ENCODE assay signal across 7 mouse cellular contexts in genomic region chr4:145199982-145200699, GRCm38 (mm10). TPM values are rescaled to one million over a fixed set of nuclear protein-coding genes. Genes with fewer than 3 reads are reported as not detected.
DNase-seq lines count a peak whose midpoint lies in the region; ATAC-seq lines count a peak whose summit lies in the region.

No protein-coding gene starts in this region.

- no peaks in the 10 kb centered on the region for H3K36me3 ChIP-seq in liver, embryonic 16.5 days (ENCODE audit: control insufficient read depth, insufficient read depth)

- no peaks in the 10 kb centered on the region for H3K27me3 ChIP-seq in liver, embryonic 16.5 days (ENCODE audit: control insufficient read depth, insufficient read depth, low read depth, low read length)

- intact Hi-C loops in heart, postnatal 36 days (cut with DNase I), result no loop called here

- H3K4me3 ChIP-seq in liver, embryonic 16.5 days (ENCODE audit: low read depth, low read length), result peak overlapping the region; percentile 4; the same call in 1 of the 2 replicates

- ATAC-seq in liver, embryonic 16.5 days (ENCODE audit: low read depth), result peak; percentile 91

- no peaks in the 10 kb centered on the region for H3K9me3 ChIP-seq in liver, embryonic 16.5 days (replicated peaks; ENCODE audit: control insufficient read depth, low read length)

- peak overlapping the region; percentile 77 for H3K27ac ChIP-seq in liver, embryonic 16.5 days (ENCODE audit: low read length)

- H3K9ac ChIP-seq in liver, embryonic 16.5 days (ENCODE audit: low read depth, low read length), result peak overlapping the region; percentile 26

- H3K4me2 ChIP-seq in liver, embryonic 16.5 days (ENCODE audit: low read depth, low read length), result peak overlapping the region; percentile 52

- DNase-seq in thymus, postnatal 0 days (ENCODE audit: low spot score), result peak; percentile 45
- no peak for DNase-seq in thymus, postnatal 25 days
- DNase-seq in c-Kit-positive CD71-negative TER-119-negative erythroid progenitor cells, embryonic 14.5 days (ENCODE audit: low read depth), result peak; percentile 48
- peak; percentile 46 to 57 for DNase-seq in heart, postnatal 36 days
- DNase-seq in yolk sac, embryonic 10.5 days (ENCODE audit: low spot score), result peak; percentile 57
- no peak for DNase-seq in cerebellum, adult 8-10 months

- 7% methylated on average over 11 of the region's 11 CpGs for WGBS in liver, embryonic 16.5 days (ENCODE audit: insufficient replicate concordance)

- H3K4me1 ChIP-seq in liver, embryonic 16.5 days (ENCODE audit: control insufficient read depth, low read depth, low read length), result peaks cover 43% of the 10 kb centered on the region

RNA-seq across cellular contexts. Expression of gene Vps13d, which starts 5.3 kb away (rescaled TPM):
- 13.0 and 13.1 TPM in 2 replicates for polyA plus RNA-seq in thymus, postnatal 0 days (2015; fragmentation: Nextera tagmentation; extraction: Ambion mirVana)
- 10 to 100 TPM; 70.1 to 73.5 TPM for total RNA-seq in heart, postnatal 36 days (2021)
- 2.9 and 3.7 TPM in 2 replicates for polyA plus RNA-seq in liver, embryonic 16.5 days (2015; fragmentation: Nextera tagmentation; extraction: Ambion mirVana)

RNA-seq across cellular contexts. Expression of gene Tnfrsf1b, which starts 46.5 kb away (rescaled TPM):
- polyA plus RNA-seq in thymus, postnatal 0 days (2015; fragmentation: Nextera tagmentation; extraction: Ambion mirVana), result 12.5 and 12.9 TPM in 2 replicates
- 1 to 10 TPM; 6.0 to 8.1 TPM for total RNA-seq in heart, postnatal 36 days (2021)
- 8.8 and 10.3 TPM in 2 replicates for polyA plus RNA-seq in liver, embryonic 16.5 days (2015; fragmentation: Nextera tagmentation; extraction: Ambion mirVana)

Comparison
In these comparisons a context has a peak if more than half of its experiments do, and no peak if none do; other contexts are left out.
1. DNase-seq: peak in thymus, postnatal 0 days (single experiment), c-Kit-positive CD71-negative TER-119-negative erythroid progenitor cells, embryonic 14.5 days (single experiment), heart, postnatal 36 days (2 of 2) and yolk sac, embryonic 10.5 days (single experiment); none in thymus, postnatal 25 days (single experiment) and cerebellum, adult 8-10 months (single experiment).